Mouse (Mus musculus): ENCODE data around the gene Phgr1. TPM values are rescaled to one million over a fixed set of nuclear protein-coding genes. Genes with fewer than 3 reads are reported as not detected.

Gene Phgr1
- total RNA-seq, 2 experiments from 2014 or later: not detected

GRCm38 (mm10) chr2:118806860-118807259 is 34.3 kb downstream of the Phgr1 start:
- peak; percentile 66 to 72 for DNase-seq
- intact Hi-C loops (cut with DNase I): no loop called here

DNA sequence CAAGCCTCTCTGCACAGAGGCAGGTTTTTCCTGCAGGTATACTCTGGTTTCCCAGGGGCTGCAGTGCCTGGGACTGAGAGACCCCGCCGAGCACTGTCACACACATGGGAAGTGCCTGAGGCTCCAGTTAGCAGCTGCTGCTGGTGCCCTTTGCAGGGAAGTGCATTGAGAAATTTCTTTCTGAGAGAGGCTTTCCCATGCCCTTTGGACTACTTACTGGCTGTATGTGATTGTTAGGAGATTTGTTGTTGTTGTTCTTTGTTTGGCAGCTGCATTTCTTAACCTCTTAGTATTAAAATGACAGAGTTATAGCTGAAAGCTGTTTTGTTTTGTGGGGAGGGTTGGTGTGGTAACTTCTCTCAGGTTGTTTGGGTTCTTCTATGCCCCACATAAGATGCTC is 38.3 kb downstream of the Phgr1 start:
- no peak for DNase-seq
- intact Hi-C loops (cut with DNase I): loop anchor here (5.0 kb wide), 1 partner anchor 51 kb away; the partner anchor contains the start of gene Ivd

GRCm38 (mm10) chr2:118812724-118813123 is 40.2 kb downstream of the Phgr1 start:
- intact Hi-C loops (cut with DNase I): loop anchor here (5.0 kb wide), 1 partner anchor 50 kb away; the partner anchor contains the start of gene Ivd
- DNase-seq: no peak

DNA sequence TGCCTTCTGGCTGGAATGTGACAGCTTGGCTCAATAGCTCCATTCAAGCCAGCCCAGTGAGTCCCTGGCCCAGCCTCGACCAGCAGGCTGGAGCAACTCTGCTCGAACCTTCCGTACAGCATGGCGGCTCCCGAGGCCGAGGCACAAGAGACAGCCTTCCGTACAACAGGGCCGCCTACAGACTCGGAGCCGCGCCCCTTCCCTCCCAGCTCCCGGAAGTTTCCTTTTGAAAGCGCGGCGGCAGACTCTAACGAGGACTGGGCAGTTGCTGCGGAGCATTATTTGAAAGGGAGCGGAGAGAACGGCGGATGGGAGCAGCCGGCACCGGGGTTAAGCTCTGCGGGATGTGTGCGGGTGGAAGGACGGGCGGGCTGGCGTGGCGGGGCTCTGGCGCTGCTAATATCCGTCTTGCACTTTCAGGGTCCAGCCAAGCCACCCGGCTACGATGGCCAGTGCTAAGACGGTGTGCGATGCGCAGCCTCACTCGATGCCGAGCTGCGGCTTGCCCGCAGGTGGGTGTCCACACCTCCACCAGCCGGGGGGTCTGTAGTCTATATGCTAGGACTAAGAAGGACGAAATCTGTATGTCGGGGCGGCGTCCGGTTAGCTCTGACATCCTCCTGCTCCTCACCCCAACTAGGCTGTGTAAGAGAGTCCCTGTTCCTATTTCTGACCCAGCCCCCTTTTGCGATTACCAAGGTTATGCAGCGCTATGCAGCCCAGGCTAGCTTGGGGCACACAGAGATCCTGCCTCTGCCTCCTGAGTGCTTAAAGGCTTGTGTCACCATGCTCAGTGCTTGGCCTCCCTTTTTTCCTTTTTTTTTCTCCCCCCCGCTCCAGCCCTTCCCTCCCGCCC is 41.6 kb downstream of the Phgr1 start, which contains the start of gene Knstrn:
Knstrn (plus strand) TSS at position 23 of the 856 bp plus-strand sequence.
- intact Hi-C loops (cut with DNase I): loop anchor here (5.0 kb wide), 1 partner anchor 48 kb away; the partner anchor contains the start of gene Ivd
- peak; percentile 90 to 94 for DNase-seq

DNA sequence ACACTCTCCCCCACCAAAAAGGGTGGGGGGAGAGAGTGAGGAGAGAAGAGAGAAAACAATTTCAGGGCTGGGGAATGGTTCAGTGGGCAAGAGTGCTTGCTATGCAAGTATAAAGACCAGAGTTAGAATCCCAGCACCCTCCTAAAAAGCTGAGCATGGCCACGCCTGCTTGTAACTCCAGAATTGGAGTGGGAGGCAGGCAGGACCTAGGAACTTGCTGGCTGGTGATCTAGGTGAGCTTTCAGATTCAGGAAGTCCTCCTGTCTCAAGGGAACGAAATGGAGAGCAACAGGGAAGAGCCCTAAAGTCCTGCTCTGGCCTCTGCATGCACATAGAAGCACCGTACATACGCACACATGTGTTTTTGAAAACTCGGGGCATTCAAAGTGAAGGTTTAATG is 50.2 kb downstream of the Phgr1 start:
- DNase-seq: no peak
- intact Hi-C loops (cut with DNase I): no loop called here

- intact Hi-C loops (cut with DNase I): no loop called here
These were observed 51.8 kb downstream of the Phgr1 start for GRCm38 (mm10) chr2:118824396-118824795.

More at GRCm38 (mm10) chr2:118824396-118824795, 51.8 kb downstream of the Phgr1 start:
- no peak for DNase-seq

Other genes with a start within 250 kb of the Phgr1 start
- 10 to 100 TPM; 12.3 to 17.1 TPM for gene Bmf, start 223.1 kb upstream of the Phgr1 start, total RNA-seq (2021)
- gene Bub1b, start 174.6 kb upstream of the Phgr1 start, total RNA-seq (2021): 10 to 100 TPM; 15.4 to 15.9 TPM
- gene Pak6, start 109.5 kb upstream of the Phgr1 start, total RNA-seq (2021): 10 to 100 TPM; 13.5 to 15.3 TPM
- gene Ankrd63, start 68.8 kb upstream of the Phgr1 start, total RNA-seq (2021): 1 to 10 TPM in 1 of 2 experiments, under 1 TPM in 1; 0.64 to 1.7 TPM
- 1 to 10 TPM; 1.9 to 2.4 TPM for gene Plcb2, start 44.3 kb upstream of the Phgr1 start, total RNA-seq (2021)
- gene Inafm2, start 27.0 kb upstream of the Phgr1 start, total RNA-seq (2021): 10 to 100 TPM; 27.4 to 37.4 TPM
- 1 to 10 TPM; 8.4 to 9.9 TPM for gene Ccdc9b, start 10.1 kb upstream of the Phgr1 start, total RNA-seq (2021)
- under 1 TPM in 1 of 2 experiments, not detected in 1; 0.07 TPM for gene Disp2, start 7.0 kb downstream of the Phgr1 start, total RNA-seq (2021)
- gene Knstrn, start 41.2 kb downstream of the Phgr1 start, total RNA-seq (2021): 10 to 100 TPM; 16.4 to 19.5 TPM
- gene Ivd, start 89.2 kb downstream of the Phgr1 start, total RNA-seq (2021): 10 to 100 TPM; 96.3 to 98.2 TPM
- gene Bahd1, start 127.6 kb downstream of the Phgr1 start, total RNA-seq (2021): 10 to 100 TPM; 13.4 to 18.4 TPM
- 10 to 100 TPM; 14.1 to 14.5 TPM for gene Chst14, start 153.7 kb downstream of the Phgr1 start, total RNA-seq (2021)